Mouse (Mus musculus) testis, postnatal 10 days (tissue): ENCODE results near the gene Fancd2.

ENCODE experiments used
- DNase-seq: peaks from one replicate; pipeline ENCODE4 v3.0.0; 2021; ENCODE audit warnings: low spot score

Fancd2 gene

DNA sequence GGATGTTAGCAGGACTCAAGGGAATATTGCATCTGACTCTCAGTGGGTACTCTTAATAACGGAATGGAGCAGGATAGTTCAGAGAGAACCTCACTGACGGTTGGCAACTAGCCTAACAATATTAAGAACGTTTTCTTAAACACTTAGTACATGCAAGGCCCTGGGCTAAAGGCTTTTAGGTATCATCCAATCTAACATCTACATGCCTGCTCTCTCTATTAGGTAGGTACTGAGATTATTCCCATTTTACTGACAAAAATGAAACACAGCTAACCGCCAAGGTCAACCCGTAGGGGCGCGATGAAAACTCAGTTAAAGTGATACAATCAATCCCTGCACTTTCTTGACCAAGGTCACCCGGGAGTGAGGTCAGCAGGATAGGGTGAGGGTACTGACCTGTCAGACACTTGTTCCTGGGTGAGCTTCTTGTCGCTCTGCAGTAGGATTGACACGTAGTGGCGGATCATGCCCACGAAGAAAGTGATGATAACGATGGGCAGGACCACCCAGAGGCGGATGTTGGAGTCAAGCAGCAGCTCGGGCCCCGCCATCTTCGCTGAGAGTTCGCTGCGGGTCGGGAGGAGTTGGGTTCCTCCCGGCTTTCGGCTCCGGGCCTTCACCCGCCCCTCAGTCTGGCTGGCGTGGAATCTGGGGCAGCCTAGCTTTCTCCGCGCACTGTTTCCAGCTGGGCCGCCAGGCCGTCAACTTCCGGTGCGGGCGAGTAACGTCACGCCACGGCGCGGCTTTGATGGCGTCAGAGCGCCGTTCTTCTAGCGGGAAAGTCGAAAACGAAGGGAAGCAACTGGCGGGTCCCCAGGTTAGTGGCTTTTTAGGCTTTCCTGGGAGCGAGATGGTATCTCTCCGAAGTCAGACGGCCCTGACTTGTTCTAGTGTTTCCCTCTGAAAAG is at the start of gene Fancd2, which contains the start of gene Emc3:
Fancd2 (plus strand) TSS at position 751 of the 908 bp plus-strand sequence.
Emc3 (minus strand) TSS at position 721 of the 908 bp plus-strand sequence.
- peak; percentile 97 for DNase-seq

DNA sequence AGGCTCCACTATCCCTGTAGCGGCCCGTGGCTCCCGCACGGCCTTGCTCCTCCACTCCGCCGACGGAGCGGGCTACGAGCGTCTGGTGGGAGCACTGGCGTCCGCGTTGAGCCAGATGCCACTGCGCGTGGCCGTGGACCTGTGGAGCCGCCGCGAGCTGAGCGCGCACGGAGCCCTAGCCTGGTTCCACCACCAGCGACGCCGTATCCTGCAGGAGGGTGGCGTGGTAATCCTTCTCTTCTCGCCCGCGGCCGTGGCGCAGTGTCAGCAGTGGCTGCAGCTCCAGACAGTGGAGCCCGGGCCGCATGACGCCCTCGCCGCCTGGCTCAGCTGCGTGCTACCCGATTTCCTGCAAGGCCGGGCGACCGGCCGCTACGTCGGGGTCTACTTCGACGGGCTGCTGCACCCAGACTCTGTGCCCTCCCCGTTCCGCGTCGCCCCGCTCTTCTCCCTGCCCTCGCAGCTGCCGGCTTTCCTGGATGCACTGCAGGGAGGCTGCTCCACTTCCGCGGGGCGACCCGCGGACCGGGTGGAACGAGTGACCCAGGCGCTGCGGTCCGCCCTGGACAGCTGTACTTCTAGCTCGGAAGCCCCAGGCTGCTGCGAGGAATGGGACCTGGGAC is 48.9 kb upstream of the Fancd2 start:
- DNase-seq: peak; percentile 62

DNA sequence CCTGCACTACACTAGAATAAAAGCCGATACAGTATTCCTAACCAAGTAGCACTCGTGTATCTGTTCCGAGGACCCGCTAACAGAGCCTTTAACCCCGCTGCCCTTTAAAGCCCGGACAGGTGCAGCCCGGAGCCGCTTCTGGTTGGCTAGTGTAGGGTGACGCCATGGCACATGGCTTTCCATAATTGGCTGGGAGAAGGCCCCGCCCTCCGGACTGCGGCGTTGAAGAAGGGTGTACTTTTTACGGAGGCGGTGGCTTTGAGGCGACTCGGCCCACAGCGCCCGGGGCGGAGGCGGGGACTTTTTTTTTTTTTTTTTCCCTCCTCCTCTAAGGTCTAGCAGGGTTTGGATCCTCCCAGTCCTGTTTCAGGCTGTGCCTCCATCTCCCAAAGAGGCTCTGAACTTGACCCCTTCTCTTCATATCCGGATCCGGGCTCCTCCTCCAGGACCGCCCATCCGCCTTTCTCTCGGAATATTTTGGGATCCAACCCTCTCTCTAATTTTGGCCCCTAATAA is 48.3 kb upstream of the Fancd2 start, which contains the start of gene Creld1:
Creld1 (plus strand) TSS at position 198 of the 516 bp plus-strand sequence.
- DNase-seq: peak; percentile 95

DNA sequence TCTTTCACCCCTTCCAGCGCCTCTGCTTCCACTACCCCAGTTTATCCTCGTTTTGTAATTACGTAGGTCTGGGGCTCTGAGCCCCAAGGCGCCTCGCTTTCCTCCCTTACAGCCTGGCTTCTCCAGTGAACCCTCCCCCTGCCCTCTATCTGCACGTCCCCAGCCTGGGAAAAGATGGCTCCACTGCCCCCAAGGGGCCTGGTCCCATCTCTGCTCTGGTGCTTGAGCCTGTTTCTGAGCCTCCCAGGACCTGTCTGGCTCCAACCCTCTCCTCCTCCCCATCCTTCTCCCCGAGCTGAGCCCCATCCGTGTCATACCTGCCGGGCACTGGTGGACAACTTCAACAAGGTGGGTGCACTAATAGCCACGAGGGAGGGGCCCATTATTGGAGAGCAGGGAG is 47.8 kb upstream of the Fancd2 start:
- no peak for DNase-seq

DNA sequence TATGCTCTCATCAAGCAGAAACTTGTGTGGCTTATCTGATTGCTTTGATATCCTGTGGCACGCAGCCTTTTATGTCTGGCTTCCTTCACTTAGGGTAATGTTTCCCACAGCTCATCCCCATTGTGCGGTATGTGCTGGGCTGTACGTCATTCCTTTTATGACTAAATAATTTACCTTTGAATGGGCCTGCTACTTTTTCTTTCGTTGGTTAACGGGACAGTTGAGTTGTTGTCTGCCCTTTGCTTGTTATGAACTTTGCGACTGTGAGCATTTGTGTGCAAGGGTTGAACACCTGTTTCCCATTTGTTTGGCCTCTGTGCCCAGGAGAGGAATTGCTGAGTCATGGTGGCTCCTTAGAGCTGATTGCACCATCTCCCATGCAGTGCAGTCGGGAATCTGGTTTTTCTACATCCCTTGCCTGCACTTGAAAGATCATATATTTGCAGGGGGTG is 44.3 kb upstream of the Fancd2 start:
- DNase-seq: no peak

DNA sequence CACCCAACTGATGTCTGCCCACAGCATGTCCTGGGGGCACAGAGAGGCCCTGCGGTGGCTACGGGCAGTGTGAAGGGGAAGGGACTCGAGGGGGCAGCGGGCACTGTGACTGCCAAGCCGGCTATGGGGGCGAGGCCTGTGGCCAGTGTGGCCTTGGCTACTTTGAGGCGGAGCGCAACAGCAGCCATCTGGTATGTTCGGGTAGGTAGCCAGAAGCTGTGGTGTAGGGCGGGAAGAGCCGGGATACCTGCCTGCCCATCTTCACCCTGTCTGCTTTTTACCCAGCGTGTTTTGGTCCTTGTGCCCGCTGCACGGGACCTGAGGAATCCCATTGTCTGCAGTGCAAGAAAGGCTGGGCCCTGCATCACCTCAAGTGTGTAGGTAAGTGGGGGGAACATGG is 42.1 kb upstream of the Fancd2 start:
- DNase-seq: no peak

DNA sequence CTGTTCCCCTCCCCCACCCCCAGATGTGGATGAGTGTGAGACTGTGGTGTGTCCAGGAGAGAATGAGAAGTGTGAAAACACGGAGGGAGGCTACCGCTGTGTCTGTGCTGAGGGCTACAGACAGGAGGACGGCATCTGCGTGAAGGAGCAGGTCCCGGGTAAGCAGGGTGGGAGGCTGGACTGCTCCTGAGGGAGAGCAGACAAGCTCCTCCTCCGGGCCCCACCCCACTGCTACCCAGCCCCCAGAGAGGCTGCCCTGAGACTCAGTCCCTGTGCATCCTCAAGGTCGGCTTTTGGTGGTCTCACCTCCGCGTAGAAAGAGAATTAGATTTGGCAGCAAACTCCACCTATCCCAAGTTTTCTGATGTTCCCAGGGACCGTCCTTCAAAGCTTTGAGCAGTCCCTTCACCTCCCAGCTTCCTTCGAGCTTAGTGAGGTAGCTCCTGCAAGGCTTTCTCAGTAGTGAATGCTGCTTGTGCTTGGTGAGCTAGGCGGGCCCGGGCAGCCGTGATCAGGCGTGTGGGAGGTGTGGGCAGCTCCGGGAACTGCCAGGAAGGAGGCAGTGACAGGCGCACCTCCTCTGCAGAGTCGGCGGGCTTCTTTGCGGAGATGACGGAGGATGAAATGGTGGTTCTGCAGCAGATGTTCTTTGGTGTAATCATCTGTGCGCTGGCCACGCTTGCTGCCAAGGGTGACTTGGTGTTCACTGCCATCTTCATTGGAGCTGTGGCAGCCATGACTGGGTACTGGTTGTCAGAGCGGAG is 39.2 kb upstream of the Fancd2 start:
- DNase-seq: no peak

DNA sequence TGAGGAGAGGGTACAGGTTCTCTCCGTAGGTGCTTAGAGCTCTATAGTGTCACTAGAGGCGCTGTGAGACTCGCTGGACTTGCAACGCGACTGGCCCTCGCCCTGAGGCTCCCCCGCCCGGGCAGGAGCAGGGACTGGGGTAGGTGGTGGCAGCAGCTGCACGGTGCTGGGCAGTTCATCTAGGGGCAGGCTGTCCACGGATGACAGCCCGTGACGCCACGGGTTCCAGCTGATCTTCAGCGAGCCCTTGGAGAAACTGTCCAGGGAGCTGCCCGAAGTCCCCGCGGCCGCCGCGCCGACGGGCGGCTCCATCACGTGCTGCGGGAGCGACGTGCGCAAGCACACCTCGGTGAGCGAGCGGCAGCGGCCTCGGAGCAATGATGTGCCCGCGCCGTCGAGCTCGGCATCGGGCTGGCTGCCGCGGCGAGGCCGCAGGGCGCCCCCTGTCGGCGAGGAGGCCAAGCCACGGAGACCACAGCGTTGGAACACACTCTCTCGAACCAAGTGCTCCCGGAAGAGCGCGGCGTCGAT is 37.2 kb upstream of the Fancd2 start:
- DNase-seq: peak; percentile 90

DNA sequence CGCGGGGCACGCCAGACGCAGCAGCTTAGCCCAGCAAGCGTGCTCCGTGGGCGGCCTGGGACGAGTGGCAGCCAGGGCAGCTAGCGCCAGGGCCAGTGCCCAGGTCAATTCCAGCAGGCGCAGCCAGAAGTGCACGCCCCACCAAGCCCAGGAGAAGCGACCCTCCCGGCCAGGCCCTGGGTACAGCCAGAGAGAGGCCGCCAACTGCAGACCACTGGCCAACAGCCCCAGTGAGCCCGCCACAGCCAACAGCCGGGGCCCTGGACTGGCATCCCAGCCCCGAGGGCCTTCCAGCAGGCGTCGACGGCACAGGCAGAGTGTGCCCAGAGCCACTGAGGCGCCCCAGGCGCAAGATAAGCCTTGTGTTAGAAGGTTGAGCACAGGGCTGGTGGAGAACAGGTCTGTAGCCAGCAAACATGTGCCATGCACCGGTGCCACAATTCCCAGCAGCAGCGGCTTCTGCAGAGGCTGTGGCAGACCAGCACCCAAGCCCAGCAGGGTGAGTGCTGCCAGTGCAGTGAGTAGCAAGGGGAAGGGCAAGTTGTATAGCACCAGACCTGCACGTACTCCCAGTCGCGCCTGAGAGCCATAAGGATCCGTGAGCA is 36.3 kb upstream of the Fancd2 start:
- no peak for DNase-seq

DNA sequence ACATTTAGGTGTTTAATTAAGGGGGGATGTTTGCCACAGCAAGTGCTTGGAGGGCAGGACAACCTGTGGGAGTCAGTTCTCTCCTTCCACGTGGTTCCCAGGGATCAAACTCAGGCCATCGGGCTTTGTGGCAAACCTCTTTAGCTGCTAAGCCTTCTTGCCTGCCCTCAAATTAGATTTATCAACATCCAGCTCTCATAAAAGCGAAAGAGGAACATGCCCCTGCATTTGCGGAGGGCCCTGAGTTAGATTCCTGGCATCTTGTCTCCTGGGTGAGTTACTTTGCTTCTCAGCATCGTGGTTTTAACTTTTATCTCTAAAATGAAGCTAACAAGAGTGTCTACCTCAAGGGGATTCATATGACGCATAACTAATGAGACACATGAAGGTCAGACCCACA is 32.1 kb upstream of the Fancd2 start:
- DNase-seq: no peak

DNA sequence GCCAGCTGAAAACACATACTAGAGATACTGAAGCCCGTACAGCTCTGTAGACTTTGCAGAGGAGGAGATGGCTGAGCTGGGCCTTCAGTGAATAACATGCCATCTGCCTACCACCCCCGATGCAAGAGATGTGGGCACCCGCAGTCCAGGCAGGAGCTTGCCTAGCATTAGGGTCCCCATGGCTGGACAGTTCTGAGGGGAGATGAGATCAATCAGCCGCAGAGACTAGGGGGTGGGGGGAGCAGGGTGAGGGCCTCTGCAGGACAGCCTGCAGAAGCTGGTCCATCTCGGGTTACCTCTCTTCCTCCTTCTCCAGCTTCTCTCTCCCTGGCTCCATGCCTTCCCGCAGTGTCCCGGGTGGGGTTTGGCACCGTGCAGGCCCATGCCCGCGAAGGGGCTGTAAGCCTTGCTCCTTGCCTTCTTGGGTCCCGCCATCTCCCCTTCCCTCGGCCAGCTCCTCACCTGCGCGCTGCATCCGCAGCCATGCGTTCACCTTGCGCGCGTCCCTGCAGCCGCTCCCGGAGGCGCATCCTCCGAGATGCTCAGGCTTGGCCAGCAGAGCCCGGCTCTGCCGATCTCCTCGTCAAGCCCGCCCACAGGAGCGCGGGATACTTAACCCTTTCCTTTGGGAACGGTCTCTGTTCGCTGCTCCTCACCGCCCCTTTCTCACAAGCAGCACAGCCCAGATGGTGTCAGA is 29.9 kb upstream of the Fancd2 start, which contains the start of gene Prrt3:
Prrt3 (minus strand) TSS at position 544 of the 697 bp plus-strand sequence.
- DNase-seq: no peak

DNA sequence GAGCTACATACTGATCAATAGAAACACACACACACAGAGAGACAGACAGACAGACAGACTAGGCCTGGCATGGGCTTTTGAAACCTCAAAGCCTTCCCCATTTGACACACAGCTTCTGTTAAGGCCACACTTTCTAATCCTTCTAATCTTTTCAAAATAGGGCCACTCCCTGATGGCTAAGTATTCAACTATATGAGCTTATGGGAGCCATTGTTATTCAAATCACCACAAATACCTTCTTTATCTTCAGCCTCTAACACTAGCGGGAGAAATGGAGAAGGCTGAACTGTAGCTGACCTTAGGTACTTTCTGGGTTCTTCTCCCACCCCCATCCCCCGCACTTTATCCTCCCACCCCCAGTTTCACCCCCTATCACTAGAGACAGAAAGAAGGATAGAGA is 28.7 kb upstream of the Fancd2 start:
- DNase-seq: no peak

DNA sequence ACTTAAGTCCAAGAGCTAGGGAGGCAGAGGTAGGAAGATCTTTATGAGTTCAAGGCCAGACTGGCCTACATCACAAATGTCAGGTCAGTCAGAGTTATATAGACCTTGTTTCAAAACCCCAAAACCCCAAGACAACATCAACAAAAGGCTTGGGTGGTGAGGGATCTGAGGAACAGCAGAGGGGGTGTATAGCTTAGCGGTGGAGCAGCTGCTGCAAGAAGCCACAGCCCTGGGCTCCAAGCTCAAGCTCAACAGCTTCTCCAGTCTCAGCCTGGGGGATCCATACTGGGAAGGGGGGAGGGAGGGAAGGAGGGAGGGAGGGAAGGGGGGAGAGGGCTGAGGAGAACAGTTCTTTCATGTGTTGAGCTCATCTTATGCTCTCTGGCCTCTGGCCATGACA is 25.8 kb upstream of the Fancd2 start:
- no peak for DNase-seq

DNA sequence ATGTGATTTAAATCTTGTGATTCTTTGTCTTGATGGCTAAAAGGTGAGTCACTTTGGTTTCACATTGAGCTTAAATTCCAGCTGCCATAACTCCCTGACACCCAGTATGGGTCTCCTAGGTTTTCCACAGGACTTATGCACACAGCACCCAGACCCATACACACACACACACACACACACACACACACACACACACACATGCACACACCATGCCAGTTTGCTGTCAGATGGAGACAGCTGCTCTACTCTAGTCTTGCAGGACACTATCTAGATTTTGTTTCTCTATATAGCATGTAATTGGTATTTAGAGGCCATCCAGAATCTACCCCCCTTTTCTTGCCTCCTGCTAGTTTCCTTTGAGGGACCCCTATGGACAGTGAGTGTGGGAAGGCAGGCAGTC is 24.4 kb upstream of the Fancd2 start:
- no peak for DNase-seq

DNA sequence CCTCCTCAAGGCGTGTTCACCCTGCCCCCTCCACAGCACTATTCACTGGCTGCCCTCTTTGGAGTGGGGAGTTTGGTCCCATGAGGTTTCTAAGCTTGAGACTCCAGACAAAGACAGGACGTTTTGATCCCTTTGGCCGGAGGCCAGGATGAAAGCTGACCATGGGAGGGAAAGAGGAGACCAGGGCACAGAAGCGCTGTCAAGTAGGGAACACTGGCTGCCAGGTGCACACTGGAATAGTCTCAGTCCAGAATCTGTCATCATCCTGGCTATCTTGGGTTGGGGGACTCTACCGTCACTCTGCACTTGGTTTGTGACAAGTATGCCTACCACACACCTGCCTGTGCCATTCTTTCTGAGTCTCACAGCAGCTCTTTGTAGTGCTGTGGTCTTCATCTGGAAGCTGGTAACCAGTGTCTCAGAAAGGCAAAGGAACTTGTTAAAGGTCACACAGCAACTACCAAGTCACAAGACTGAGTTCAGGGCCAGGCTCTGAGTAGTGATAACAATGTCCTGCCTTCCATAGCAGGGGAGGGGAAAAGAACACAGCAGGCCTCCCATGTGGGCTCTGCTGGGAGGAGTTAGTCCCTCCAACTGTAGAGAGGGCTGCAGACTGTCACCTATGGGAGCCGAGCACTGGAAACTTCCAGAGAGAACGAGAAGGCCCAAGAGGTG is 23.1 kb upstream of the Fancd2 start:
- peak; percentile 58 for DNase-seq

DNA sequence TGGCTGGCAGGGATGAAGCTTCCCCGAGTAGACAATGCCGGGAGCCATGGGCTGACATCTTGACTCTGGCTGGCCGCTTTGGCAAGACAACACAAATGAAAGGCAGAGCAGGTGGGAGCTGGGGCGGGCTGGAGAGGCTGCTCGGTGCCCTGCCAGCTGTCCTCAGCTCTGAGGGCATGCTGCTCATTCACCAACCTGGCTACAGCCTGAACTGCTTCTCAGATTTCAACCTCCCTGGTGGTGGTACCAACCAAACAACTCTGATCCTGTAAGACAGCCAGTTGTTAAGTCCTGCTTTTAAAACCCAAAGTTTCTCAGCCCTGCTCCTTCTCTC is 22.6 kb upstream of the Fancd2 start:
- DNase-seq: no peak

DNA sequence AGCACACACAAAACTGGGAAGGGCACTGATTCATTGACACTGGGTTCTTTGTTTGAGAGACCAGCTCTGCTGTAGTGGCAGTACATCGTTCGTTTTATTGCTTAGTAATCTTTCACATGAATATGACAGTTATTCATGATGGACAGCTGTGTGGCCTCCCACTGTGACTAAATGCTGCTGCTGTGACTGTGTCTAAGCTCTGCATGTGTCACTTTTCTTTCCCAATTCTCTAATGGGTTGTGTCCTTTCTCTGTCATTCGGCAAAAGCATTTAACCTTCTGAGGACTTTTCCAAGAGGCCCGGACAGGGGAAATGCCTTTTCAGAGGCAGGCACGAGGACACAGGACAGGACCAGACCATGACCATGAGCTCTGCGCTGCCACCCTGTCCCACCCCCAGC is 17.5 kb upstream of the Fancd2 start:
- DNase-seq: no peak

DNA sequence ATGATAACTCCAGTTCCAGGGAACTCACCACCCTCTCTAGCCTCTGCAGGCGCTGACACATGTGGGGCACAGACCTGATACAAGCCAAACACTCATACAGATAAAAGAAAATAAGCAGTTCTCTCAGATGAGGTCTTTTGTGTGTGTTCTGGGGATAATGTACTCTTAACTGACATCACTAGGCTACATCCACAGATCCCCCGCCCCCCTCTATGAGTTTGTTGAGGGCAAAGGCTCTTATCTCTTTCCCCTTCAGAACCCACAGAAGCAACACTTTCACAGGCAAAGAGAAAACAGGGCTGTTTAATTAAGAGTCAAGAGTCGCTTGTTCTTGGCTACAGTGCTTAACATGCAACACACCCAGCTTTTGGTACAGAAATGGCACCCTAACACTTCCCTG is 16.9 kb upstream of the Fancd2 start:
- DNase-seq: no peak

DNA sequence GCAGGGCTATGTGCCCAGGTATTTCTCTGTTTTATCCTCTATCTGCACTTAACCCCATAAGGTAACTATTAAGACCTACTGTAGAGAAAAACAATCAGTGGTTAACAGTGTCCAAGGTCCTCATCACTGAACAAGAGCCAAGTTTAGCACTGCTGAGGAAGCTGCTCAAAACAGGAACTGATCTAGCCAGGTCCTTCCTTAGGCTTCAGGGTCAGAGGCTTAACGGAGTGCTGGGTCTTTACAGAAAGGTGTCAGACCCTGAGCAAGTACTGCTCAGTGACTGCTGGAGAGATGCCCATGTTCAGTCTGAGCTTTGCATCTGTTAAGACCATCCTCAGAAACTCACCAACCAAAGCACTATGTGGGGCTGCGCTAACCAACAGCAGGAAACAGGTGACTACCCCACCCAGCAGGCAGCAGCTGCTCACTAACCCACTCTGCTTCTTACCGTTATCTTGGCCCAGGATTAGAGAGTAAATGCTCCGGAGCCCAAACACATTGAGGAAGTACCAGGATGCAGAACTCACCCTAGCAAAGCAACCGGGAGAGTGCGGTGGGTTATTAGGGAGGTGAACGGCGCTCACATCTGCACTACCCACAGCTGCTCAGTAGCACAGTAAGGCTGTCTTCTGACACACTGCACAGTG is 13.9 kb upstream of the Fancd2 start:
- DNase-seq: no peak

DNA sequence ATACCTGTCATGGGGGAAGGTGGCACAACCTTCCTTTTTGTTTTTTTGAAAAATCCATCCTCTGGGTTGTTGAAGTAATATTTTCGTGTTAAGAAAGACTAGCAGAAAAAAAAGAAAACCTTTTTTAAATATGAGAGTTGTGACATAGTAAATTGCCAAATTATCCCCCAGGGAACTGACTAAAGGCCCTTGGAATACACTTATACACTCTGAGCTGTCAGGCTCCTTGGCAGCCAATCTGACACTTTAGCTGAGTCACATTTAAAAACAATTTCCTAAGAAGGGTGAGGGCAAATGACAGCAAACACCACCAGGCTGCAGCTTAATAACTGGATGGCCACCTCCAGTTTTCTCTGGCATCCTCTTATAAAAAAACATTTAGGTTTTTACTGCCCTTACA is 9.2 kb upstream of the Fancd2 start:
- no peak for DNase-seq
